Mouse (Mus musculus): Measurements from ENCODE around the gene Farp1. TPM values are rescaled to one million over a fixed set of nuclear protein-coding genes. Genes with fewer than 3 reads are reported as not detected.

The Farp1 gene
- polyA plus RNA-seq, 1 experiment: 28.8 TPM

- Histone ChIP-seq H3K27me3 (replicated peaks; ENCODE audit: control insufficient read depth, insufficient read depth, low read length) (no peaks in the 10 kb centered on the region), H3K4me1 (ENCODE audit: control insufficient read depth, insufficient read depth, low read length) (no peaks in the 10 kb centered on the region), H3K27ac (ENCODE audit: insufficient read depth, low read depth, low read length) (no peak overlapping the region), H3K36me3 (ENCODE audit: control insufficient read depth, insufficient read depth, low read length) (no peaks in the 10 kb centered on the region), H3K4me3 (ENCODE audit: insufficient read depth, low read depth, low read length) (no peak overlapping the region)
- no peak for TF ChIP-seq POLR2A (IDR thresholded peaks at IDR 0.05; ENCODE audit: low read depth, low read length)
- TF ChIP-seq CTCF (conservative IDR thresholded peaks at IDR 0.05; ENCODE audit: insufficient read depth, insufficient read length, low read depth, low read length): no peak
- WGBS: 79% methylated on average over 5 of the region's 5 CpGs
- DNase-seq: no peak
Observed at GRCm38 (mm10) chr14:121022403-121022802, 12.6 kb upstream of the Farp1 start.

GRCm38 (mm10) chr14:121025381-121025780 is 9.6 kb upstream of the Farp1 start:
- 74% methylated on average over 8 of the region's 8 CpGs for WGBS
- no peak for DNase-seq
- TF ChIP-seq POLR2A (IDR thresholded peaks at IDR 0.05; ENCODE audit: low read depth, low read length) (no peak), CTCF (conservative IDR thresholded peaks at IDR 0.05; ENCODE audit: insufficient read depth, insufficient read length, low read depth, low read length) (no peak)

GRCm38 (mm10) chr14:121031396-121031795 is 3.6 kb upstream of the Farp1 start:
- H3K4me1 ChIP-seq (ENCODE audit: control insufficient read depth, insufficient read depth, low read length): peaks cover 3% of the 10 kb centered on the region; the same call in 1 of the 2 replicates
- 84% methylated on average over 2 of the region's 2 CpGs for WGBS
- H3K36me3 ChIP-seq (ENCODE audit: control insufficient read depth, insufficient read depth, low read length): no peaks in the 10 kb centered on the region
- no peak for DNase-seq
- H3K27me3 ChIP-seq (replicated peaks; ENCODE audit: control insufficient read depth, insufficient read depth, low read length): no peaks in the 10 kb centered on the region
- TF ChIP-seq POLR2A (IDR thresholded peaks at IDR 0.05; ENCODE audit: low read depth, low read length) (no peak), CTCF (conservative IDR thresholded peaks at IDR 0.05; ENCODE audit: insufficient read depth, insufficient read length, low read depth, low read length) (no peak)
- no peak overlapping the region for H3K27ac ChIP-seq (ENCODE audit: insufficient read depth, low read depth, low read length)
- no peak overlapping the region for H3K4me3 ChIP-seq (ENCODE audit: insufficient read depth, low read depth, low read length)

More at GRCm38 (mm10) chr14:121025381-121025780, 9.6 kb upstream of the Farp1 start:
- no peaks in the 10 kb centered on the region for H3K27me3 ChIP-seq (replicated peaks; ENCODE audit: control insufficient read depth, insufficient read depth, low read length)
- H3K27ac ChIP-seq (ENCODE audit: insufficient read depth, low read depth, low read length): no peak overlapping the region
- no peak overlapping the region for H3K4me3 ChIP-seq (ENCODE audit: insufficient read depth, low read depth, low read length)
- H3K4me1 ChIP-seq (ENCODE audit: control insufficient read depth, insufficient read depth, low read length): no peaks in the 10 kb centered on the region
- H3K36me3 ChIP-seq (ENCODE audit: control insufficient read depth, insufficient read depth, low read length): no peaks in the 10 kb centered on the region

GRCm38 (mm10) chr14:121034525-121034924 is 475 bp upstream of the Farp1 start:
- no peaks in the 10 kb centered on the region for H3K27me3 ChIP-seq (replicated peaks; ENCODE audit: control insufficient read depth, insufficient read depth, low read length)
- WGBS: 15% methylated on average over 10 of the region's 10 CpGs
- peak; percentile 83 for DNase-seq
- no peak for TF ChIP-seq CTCF (conservative IDR thresholded peaks at IDR 0.05; ENCODE audit: insufficient read depth, insufficient read length, low read depth, low read length)
- no peak for TF ChIP-seq POLR2A (IDR thresholded peaks at IDR 0.05; ENCODE audit: low read depth, low read length)
- H3K27ac ChIP-seq (ENCODE audit: insufficient read depth, low read depth, low read length): no peak overlapping the region
- H3K4me3 ChIP-seq (ENCODE audit: insufficient read depth, low read depth, low read length): peak overlapping the region; percentile 89
- H3K4me1 ChIP-seq (ENCODE audit: control insufficient read depth, insufficient read depth, low read length): peaks cover 10% of the 10 kb centered on the region; the same call in 1 of the 2 replicates
- H3K36me3 ChIP-seq (ENCODE audit: control insufficient read depth, insufficient read depth, low read length): no peaks in the 10 kb centered on the region

- WGBS: under 1% methylated on average over 100 of the region's 100 CpGs
- TF ChIP-seq CTCF (conservative IDR thresholded peaks at IDR 0.05; ENCODE audit: insufficient read depth, insufficient read length, low read depth, low read length) (no peak), POLR2A (IDR thresholded peaks at IDR 0.05; ENCODE audit: low read depth, low read length) (no peak)
- H3K36me3 ChIP-seq (ENCODE audit: control insufficient read depth, insufficient read depth, low read length): no peaks in the 10 kb centered on the region
- peak overlapping the region; percentile 89 for H3K4me3 ChIP-seq (ENCODE audit: insufficient read depth, low read depth, low read length)
- no peaks in the 10 kb centered on the region for H3K27me3 ChIP-seq (replicated peaks; ENCODE audit: control insufficient read depth, insufficient read depth, low read length)
- peak; percentile 67 for DNase-seq
- H3K27ac ChIP-seq (ENCODE audit: insufficient read depth, low read depth, low read length): peak overlapping the region; percentile 69
- H3K4me1 ChIP-seq (ENCODE audit: control insufficient read depth, insufficient read depth, low read length): peaks cover 10% of the 10 kb centered on the region; the same call in 1 of the 2 replicates
Observed at GRCm38 (mm10) chr14:121035663-121036473, 868 bp downstream of the Farp1 start.

- Histone ChIP-seq H3K4me1 (ENCODE audit: control insufficient read depth, insufficient read depth, low read length) (peaks cover 10% of the 10 kb centered on the region; the same call in 1 of the 2 replicates), H3K27me3 (replicated peaks; ENCODE audit: control insufficient read depth, insufficient read depth, low read length) (no peaks in the 10 kb centered on the region), H3K36me3 (ENCODE audit: control insufficient read depth, insufficient read depth, low read length) (no peaks in the 10 kb centered on the region), H3K27ac (ENCODE audit: insufficient read depth, low read depth, low read length) (peak overlapping the region; percentile 4; the same call in 1 of the 2 replicates), H3K4me3 (ENCODE audit: insufficient read depth, low read depth, low read length) (peak overlapping the region; percentile 89)
- TF ChIP-seq CTCF (conservative IDR thresholded peaks at IDR 0.05; ENCODE audit: insufficient read depth, insufficient read length, low read depth, low read length): no peak
- TF ChIP-seq POLR2A (IDR thresholded peaks at IDR 0.05; ENCODE audit: low read depth, low read length): no peak
- peak; percentile 38 for DNase-seq
- WGBS: 1% methylated on average over 19 of the region's 19 CpGs
Observed at GRCm38 (mm10) chr14:121036612-121037221, 1.7 kb downstream of the Farp1 start.

GRCm38 (mm10) chr14:121037276-121037675 is 2.3 kb downstream of the Farp1 start:
- peaks cover 10% of the 10 kb centered on the region; the same call in 1 of the 2 replicates for H3K4me1 ChIP-seq (ENCODE audit: control insufficient read depth, insufficient read depth, low read length)
- no peak for DNase-seq
- no peak for TF ChIP-seq POLR2A (IDR thresholded peaks at IDR 0.05; ENCODE audit: low read depth, low read length)
- no peak for TF ChIP-seq CTCF (conservative IDR thresholded peaks at IDR 0.05; ENCODE audit: insufficient read depth, insufficient read length, low read depth, low read length)
- H3K4me3 ChIP-seq (ENCODE audit: insufficient read depth, low read depth, low read length): peak overlapping the region; percentile 25; the same call in 1 of the 2 replicates
- 13% methylated on average over 7 of the region's 7 CpGs for WGBS
- no peaks in the 10 kb centered on the region for H3K36me3 ChIP-seq (ENCODE audit: control insufficient read depth, insufficient read depth, low read length)
- H3K27ac ChIP-seq (ENCODE audit: insufficient read depth, low read depth, low read length): no peak overlapping the region
- no peaks in the 10 kb centered on the region for H3K27me3 ChIP-seq (replicated peaks; ENCODE audit: control insufficient read depth, insufficient read depth, low read length)
